Mouse (Mus musculus) liver, embryonic 14.5 days (tissue): Measurements from ENCODE around the gene Gm21731.
"Not testable (repeated sequence)": the region's sequence is repeated elsewhere in the genome, so short reads cannot be mapped to it uniquely, and the experiment has no call there.

ENCODE experiments used
- CTCF ChIP-seq: IDR thresholded peaks from 2 replicates; pipeline ENCODE4 v1.5.1; 2016; ENCODE audit warnings: antibody characterized with exemption, low read depth, control low read depth
- EP300 ChIP-seq: IDR thresholded peaks from 2 replicates; pipeline ENCODE4 v1.6.1; 2016; ENCODE audit warnings: antibody characterized with exemption, low read depth

DNA sequence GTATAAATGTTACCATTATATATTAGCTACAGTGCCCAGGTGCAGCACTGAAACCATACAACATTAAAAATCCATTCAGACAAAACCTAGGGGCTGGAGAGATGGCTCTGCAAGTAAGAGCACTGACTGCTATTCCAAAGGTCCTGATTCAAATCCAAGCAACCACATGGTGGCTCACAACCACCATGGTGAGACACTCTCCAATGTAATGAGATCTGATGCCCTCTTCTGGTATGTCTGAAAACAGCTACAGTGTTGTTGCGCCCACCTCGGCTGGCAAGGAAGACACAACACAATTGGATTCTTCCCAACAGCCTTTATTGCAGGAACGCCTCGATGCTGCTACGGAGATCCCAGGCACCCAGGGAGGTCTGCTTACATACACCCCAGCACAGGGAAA lies 18.0 kb upstream of the Gm21731 start:
- not testable (repeated sequence) for TF ChIP-seq CTCF, EP300
